Mouse (Mus musculus) spleen, adult 2 months (tissue): ENCODE results near the gene Unc119.

Source experiments
- CTCF ChIP-seq: fragments of 200-500 bp; IDR thresholded peaks from 2 replicates; pipeline ENCODE4 v1.5.1; 2011; ENCODE audit warnings: mild to moderate bottlenecking, inconsistent platforms; ENCODE audit not compliant: insufficient read depth, insufficient read length, insufficient replicate concordance; ENCODE audit errors: extremely low read depth
- POLR2A ChIP-seq: fragments of 200-500 bp; IDR thresholded peaks from 2 replicates; pipeline ENCODE4 v1.6.1; 2011; ENCODE audit warnings: low read depth, low read length, inconsistent platforms

DNA sequence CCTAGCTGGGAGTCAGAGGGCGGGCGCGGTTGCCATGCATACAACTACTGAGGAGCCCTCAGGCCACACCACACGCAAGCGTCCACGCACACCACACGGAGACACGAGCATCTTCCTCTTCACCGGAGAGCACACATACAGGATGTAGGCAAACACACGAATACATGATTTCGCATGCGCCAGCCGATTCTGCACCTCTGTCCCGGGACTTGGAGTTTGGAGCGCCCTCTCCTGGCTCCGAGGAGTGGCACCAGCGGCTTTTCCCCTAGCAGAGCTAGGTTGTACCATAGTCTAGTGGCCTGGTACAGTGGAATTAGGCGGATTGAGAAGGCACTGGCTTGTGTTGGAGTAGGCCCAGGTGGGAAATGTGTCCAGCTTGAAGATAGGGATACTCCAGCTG is 54.1 kb downstream of the Unc119 start:
- TF ChIP-seq POLR2A (no peak), CTCF (peak; percentile 67; the same call in 1 of the 2 replicates)
